Mouse (Mus musculus) E14TG2a.4 (cell line): ENCODE measurements around the gene Stra6l.

Experiments used
- CTCF ChIP-seq: conservative IDR thresholded peaks from 2 replicates; pipeline ENCODE4 v1.5.1; 2014; ENCODE audit warnings: low read length
- POU5F1 ChIP-seq: IDR thresholded peaks from 2 replicates; pipeline ENCODE4 v1.6.1; 2014; ENCODE audit warnings: low read length, borderline replicate concordance

GRCm38 (mm10) chr4:45848825-45849156 lies 327 bp downstream of the Stra6l start:
- no peak for TF ChIP-seq CTCF
- no peak for TF ChIP-seq POU5F1
